Mouse (Mus musculus): ENCODE measurements around the gene Clasp1.

DNA sequence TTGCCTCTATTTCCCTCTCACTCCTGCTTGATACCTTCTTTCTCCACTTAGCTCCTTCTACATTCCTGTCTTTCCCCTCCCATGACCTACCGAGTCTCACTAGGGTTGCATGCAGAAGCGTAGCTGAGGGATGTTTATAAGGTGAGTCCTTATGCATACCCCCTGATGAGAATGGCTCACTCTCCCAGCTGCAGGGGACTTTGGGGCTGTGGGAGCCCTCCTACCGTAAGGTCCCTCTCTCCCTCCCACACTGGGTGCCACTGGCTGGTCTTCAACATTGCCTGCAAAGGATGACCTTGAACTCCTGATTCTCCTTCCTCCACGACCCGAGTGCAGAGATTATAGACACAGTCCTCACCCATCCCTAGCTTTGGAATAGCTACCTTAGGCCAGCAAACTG lies 71.9 kb downstream of the Clasp1 start:
- TF ChIP-seq CTCF (IDR thresholded peaks at IDR 0.05; ENCODE audit: borderline replicate concordance, insufficient read depth, low read length): no peak
- no peak for TF ChIP-seq POLR2A (IDR thresholded peaks at IDR 0.05; ENCODE audit: low read depth, low read length)
